Comparison of ENCODE assay signal across 9 mouse cellular contexts in genomic region chr10:56582065-56582464, GRCm38 (mm10).
DNase-seq lines count a peak whose midpoint lies in the region; ATAC-seq and TF ChIP-seq lines count a peak whose summit lies in the region.
"Had no signal": no experiment of that assay in that cellular context is flagged by ENCODE, and none has a peak within 500 bp of the region (broad histone marks: within the 10 kb centered on the region; RNA-seq: fewer than 3 reads in every experiment).

No protein-coding gene starts in this region.

- 65% methylated on average over 6 of the region's 6 CpGs for WGBS in hindbrain, embryonic 13.5 days
- 76% methylated on average over 6 of the region's 6 CpGs for WGBS in hindbrain, embryonic 12.5 days
- WGBS in hindbrain, postnatal 0 days = 49% methylated on average over 6 of the region's 6 CpGs

- H3K9me3 ChIP-seq in hindbrain, embryonic 13.5 days = no peaks in the 10 kb centered on the region
- no peaks in the 10 kb centered on the region for H3K9me3 ChIP-seq in hindbrain, embryonic 12.5 days (replicated peaks)
- no peaks in the 10 kb centered on the region for H3K9me3 ChIP-seq in hindbrain, postnatal 0 days (ENCODE audit: low read length)

- H3K9ac ChIP-seq in hindbrain, embryonic 13.5 days = no peak overlapping the region
- H3K9ac ChIP-seq in hindbrain, embryonic 12.5 days = no peak overlapping the region
- no peak overlapping the region for H3K9ac ChIP-seq in hindbrain, postnatal 0 days (replicated peaks; ENCODE audit: low read length)
- H3K9ac ChIP-seq: liver, embryonic 14.5 days had no signal

- peak; percentile 46; the same call in 1 of the 2 replicates for ATAC-seq in hindbrain, embryonic 13.5 days (ENCODE audit: low FRiP score)
- no peak for ATAC-seq in hindbrain, embryonic 12.5 days (ENCODE audit: low FRiP score)
- peak; percentile 86 for ATAC-seq in hindbrain, postnatal 0 days
- no peak for ATAC-seq in inflammation-experienced regulatory T-cells, adult 6 months

- DNase-seq in NIH3T3 (ENCODE audit: low read depth) = peak; percentile 63
- peak; percentile 75 to 76 for DNase-seq in cerebellum, adult 18-20 months
- DNase-seq in hindbrain, postnatal 0 days (ENCODE audit: low spot score) = peak; percentile 67
- no peak for DNase-seq in kidney, adult 9 months
- DNase-seq in lung, postnatal 4 days = no peak

- no peaks in the 10 kb centered on the region for H3K4me1 ChIP-seq in hindbrain, embryonic 13.5 days (replicated peaks)
- H3K4me1 ChIP-seq in hindbrain, embryonic 12.5 days = no peaks in the 10 kb centered on the region
- H3K4me1 ChIP-seq in hindbrain, postnatal 0 days (ENCODE audit: insufficient read depth, low read length) = no peaks in the 10 kb centered on the region

- no peak for TF ChIP-seq CTCF in hindbrain, postnatal 0 days (IDR thresholded peaks at IDR 0.05; ENCODE audit: low read depth)

- H3K27me3 ChIP-seq in hindbrain, embryonic 13.5 days = no peaks in the 10 kb centered on the region
- no peaks in the 10 kb centered on the region for H3K27me3 ChIP-seq in hindbrain, embryonic 12.5 days
- H3K27me3 ChIP-seq in hindbrain, postnatal 0 days (ENCODE audit: insufficient read depth, low read length) = no peaks in the 10 kb centered on the region

- H3K27ac ChIP-seq in hindbrain, embryonic 13.5 days = no peak overlapping the region
- H3K27ac ChIP-seq in hindbrain, embryonic 12.5 days = no peak overlapping the region
- no peak overlapping the region for H3K27ac ChIP-seq in hindbrain, postnatal 0 days
- H3K27ac ChIP-seq: liver, embryonic 14.5 days had no signal

- no peak overlapping the region for H3K4me2 ChIP-seq in hindbrain, embryonic 13.5 days
- no peak overlapping the region for H3K4me2 ChIP-seq in hindbrain, embryonic 12.5 days (replicated peaks)
- no peak overlapping the region for H3K4me2 ChIP-seq in hindbrain, postnatal 0 days (ENCODE audit: low read depth, low read length)

- no peak overlapping the region for H3K4me3 ChIP-seq in hindbrain, embryonic 13.5 days
- H3K4me3 ChIP-seq in hindbrain, embryonic 12.5 days = no peak overlapping the region
- no peak overlapping the region for H3K4me3 ChIP-seq in hindbrain, postnatal 0 days (ENCODE audit: low read length)

- H3K36me3 ChIP-seq in hindbrain, embryonic 13.5 days = no peaks in the 10 kb centered on the region
- H3K36me3 ChIP-seq in hindbrain, embryonic 12.5 days = no peaks in the 10 kb centered on the region
- H3K36me3 ChIP-seq in hindbrain, postnatal 0 days (ENCODE audit: insufficient read depth, low read length) = no peaks in the 10 kb centered on the region

Comparison
In these comparisons a context has a peak if more than half of its experiments do, and no peak if none do; other contexts are left out.
1. ATAC-seq: peak in hindbrain, embryonic 13.5 days (single experiment) and hindbrain, postnatal 0 days (single experiment); none in hindbrain, embryonic 12.5 days (single experiment) and inflammation-experienced regulatory T-cells, adult 6 months (single experiment).
2. DNase-seq: peak in NIH3T3 (single experiment), cerebellum, adult 18-20 months (2 of 2) and hindbrain, postnatal 0 days (single experiment); none in kidney, adult 9 months (single experiment) and lung, postnatal 4 days (0 of 2).